Mouse (Mus musculus) megakaryocyte-erythroid progenitor cell, adult 5-6 weeks (primary cell): ENCODE data around the gene Pck2. TPM values are rescaled to one million over a fixed set of nuclear protein-coding genes. Genes with fewer than 3 reads are reported as not detected.

Source experiments
- ATAC-seq: replicated peaks from 2 replicates; pipeline ENCODE4 v1.8.0; 2016; ENCODE audit warnings: mild to moderate bottlenecking, inconsistent platforms; ENCODE audit not compliant: severe bottlenecking, poor library complexity, low FRiP score, low TSS enrichment
- total RNA-seq, 2 experiments: library from RNA; stranded (forward) in 1 of 2; stranded (reverse) in 1 of 2; fragments of 200-1000, 215-1000 nt in 1 of 2; fragments of >200 nt in 1 of 2; fragmentation: Nextera tagmentation in 1 of 2; gene quantifications; 2 replicates each; pipeline ENCODE4 v1.2.3; 2014 to 2017

Pck2 gene
- total RNA-seq, 2 experiments from 2014 or later, result 55.6 to 88.0 TPM

- ATAC-seq, result no peak
Observed at GRCm38 (mm10) chr14:55524785-55525184, 15.3 kb upstream of the Pck2 start, which contains the start of gene Nrl. Nrl (minus strand) TSS chr14:55524981.

- no peak for ATAC-seq
Observed at GRCm38 (mm10) chr14:55526674-55527073, 13.4 kb upstream of the Pck2 start.

- ATAC-seq, result no peak
Observed at GRCm38 (mm10) chr14:55527940-55528339, 12.1 kb upstream of the Pck2 start.

- ATAC-seq, result 0 out of 2 replicates have a peak, but pooled peaks have one; percentile 28
Observed at GRCm38 (mm10) chr14:55536116-55536745, 3.8 kb upstream of the Pck2 start.

- peak; percentile 35 for ATAC-seq
Observed at GRCm38 (mm10) chr14:55540787-55541321, 788 bp downstream of the Pck2 start.

- ATAC-seq, result peak; percentile 71
Observed at GRCm38 (mm10) chr14:55542268-55542667, 2.2 kb downstream of the Pck2 start.

- no peak for ATAC-seq
Observed at GRCm38 (mm10) chr14:55544334-55544733, 4.3 kb downstream of the Pck2 start.

- no peak for ATAC-seq
Observed at GRCm38 (mm10) chr14:55550191-55550590, 10.1 kb downstream of the Pck2 start.

GRCm38 (mm10) chr14:55551347-55551746 is 11.3 kb downstream of the Pck2 start:
- ATAC-seq, result no peak

GRCm38 (mm10) chr14:55551794-55552193 is 11.7 kb downstream of the Pck2 start:
- no peak for ATAC-seq

- ATAC-seq, result no peak
Observed at GRCm38 (mm10) chr14:55554635-55555034, 14.6 kb downstream of the Pck2 start.

- no peak for ATAC-seq
Observed at GRCm38 (mm10) chr14:55555788-55556187, 15.7 kb downstream of the Pck2 start.

GRCm38 (mm10) chr14:55557003-55557402 is 16.9 kb downstream of the Pck2 start:
- ATAC-seq, result 0 out of 2 replicates have a peak, but pooled peaks have one; percentile 10

- ATAC-seq, result no peak
Observed at GRCm38 (mm10) chr14:55557587-55557986, 17.5 kb downstream of the Pck2 start.

GRCm38 (mm10) chr14:55558740-55559448 is 18.8 kb downstream of the Pck2 start:
- ATAC-seq, result peak; percentile 19; the same call in 1 of the 2 replicates

GRCm38 (mm10) chr14:55559799-55560201 is 19.7 kb downstream of the Pck2 start, which contains the start of gene Dcaf11:
Dcaf11 (plus strand) TSS chr14:55560006.
- peak; percentile 62 for ATAC-seq

- peak; percentile 81 for ATAC-seq
Observed at GRCm38 (mm10) chr14:55560202-55561073, 20.4 kb downstream of the Pck2 start, which contains the start of gene A730061H03Rik. A730061H03Rik (minus strand) TSS chr14:55560406.

- ATAC-seq, result no peak
Observed at GRCm38 (mm10) chr14:55561860-55562259, 21.8 kb downstream of the Pck2 start.

- ATAC-seq, result no peak
Observed at GRCm38 (mm10) chr14:55563249-55563648, 23.2 kb downstream of the Pck2 start.
